Mouse (Mus musculus) embryo, embryonic 11 days (tissue): ENCODE results near the gene Best1.

Source experiments
- DNase-seq: peaks from one replicate; pipeline ENCODE4 v3.0.0-alpha.2; 2015

Best1 gene

GRCm38 (mm10) chr19:9957965-9958364 is 43.5 kb downstream of the Best1 start:
- DNase-seq: no peak

DNA sequence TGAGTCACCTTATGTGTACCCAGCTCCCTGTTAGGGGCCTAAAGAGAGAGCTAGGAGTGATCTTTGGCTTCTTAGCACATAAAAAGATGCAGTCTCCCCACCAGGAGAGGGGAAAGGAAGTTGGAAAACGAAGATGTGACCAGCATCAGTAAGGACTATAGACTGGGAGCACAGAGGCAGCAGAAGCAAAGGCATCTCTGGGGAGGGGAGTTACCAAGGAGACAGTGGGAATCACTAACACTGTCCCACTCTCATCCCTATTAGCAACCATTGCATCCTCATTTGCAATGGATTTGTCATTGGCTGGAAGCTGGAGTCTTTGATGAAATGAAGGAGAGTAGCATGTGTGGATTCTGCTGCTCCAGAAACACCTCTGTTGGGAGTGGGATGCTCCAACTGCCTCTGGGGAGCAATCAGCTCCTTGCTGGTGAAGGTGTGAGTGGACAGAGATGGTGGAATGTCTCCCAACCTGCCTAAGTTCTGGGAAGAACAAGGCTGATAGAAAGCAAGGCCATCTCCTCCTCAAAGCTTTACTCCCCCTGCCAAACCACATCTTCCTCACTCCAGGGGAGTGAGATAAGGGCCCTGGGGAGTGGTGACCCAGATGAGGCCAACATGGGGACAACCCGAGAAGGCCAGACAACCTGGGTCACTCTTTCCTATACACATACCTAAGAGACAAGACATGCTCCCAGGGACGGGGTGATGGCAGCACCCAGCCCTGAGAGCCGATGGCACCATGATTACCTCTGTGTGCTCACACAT is 44.6 kb downstream of the Best1 start:
- DNase-seq: no peak

GRCm38 (mm10) chr19:9955438-9955837 is 46.0 kb downstream of the Best1 start:
- DNase-seq: no peak

GRCm38 (mm10) chr19:9954811-9955202 is 46.6 kb downstream of the Best1 start:
- no peak for DNase-seq

DNA sequence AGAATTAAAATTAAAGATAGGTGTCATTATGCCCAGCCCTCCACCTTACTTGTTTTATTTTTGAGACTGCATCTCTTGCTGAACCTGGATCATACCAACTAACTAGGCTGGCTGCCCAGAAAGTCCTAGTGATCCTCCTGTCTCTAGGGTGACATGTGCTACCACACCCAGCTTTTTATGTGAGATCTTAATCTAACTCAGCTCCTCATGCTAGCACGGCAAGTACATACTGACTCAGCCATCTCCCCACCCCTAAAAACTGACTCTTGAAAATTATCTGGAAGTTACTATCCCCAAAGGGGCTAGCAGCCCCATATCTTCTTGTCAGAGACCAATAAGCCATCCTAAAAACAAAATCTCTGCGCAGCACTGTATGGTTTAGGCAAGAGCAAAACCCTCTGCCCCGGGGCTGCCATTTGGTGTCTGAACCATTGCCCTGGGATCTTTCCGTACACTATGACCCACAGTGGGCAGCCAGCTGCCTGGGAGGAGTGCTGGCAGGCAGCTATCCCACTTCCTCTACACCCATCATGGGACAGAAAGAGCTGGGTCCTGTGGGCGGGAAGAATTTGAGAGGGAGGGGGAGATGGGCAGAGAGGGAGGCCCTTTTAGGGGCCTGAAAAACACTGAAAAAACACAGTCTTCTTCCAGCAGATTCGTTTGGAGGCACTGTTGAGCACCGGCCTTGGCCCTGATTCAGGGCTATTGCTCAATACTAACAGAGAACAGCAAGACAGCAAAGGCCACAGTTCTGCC is 47.2 kb downstream of the Best1 start:
- DNase-seq: peak; percentile 58

DNA sequence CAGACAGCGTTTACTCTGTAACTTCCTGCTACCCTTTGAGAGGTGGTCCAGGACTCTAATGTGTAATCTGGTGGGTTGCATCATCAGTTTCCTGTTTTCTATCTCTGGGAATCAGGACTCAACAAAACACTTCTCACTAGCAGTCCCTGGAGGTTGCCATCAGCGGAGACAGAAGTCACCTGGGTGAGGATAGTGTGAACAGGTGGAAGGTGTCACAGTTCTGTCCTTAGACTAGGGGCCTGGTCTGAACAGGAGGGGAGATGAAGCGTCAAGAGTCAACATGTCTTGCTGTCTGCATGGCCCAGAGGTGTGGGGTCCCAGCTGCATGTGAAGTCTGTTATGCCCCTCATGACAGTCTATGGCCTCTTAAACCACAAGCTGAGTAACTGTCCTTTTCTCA is 48.5 kb downstream of the Best1 start:
- DNase-seq: no peak

DNA sequence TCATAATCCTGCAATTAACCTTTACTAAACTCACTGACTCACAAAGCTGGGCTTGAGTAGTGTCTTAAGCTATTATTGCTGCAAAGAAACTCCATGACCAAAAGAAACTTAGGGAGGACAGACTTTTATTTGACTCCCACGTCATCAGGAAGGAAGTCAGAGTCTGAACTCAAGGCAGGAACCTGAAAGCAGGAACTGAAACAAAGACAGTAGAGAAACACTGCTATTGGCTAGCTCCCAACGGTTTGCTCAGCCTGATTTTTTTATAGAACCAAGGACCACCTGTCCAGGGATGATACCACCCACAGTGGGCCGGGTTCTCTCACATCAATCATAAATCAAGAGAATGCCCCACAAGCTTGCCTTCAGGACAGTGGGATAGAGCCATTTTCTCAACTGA is 49.0 kb downstream of the Best1 start:
- no peak for DNase-seq

DNA sequence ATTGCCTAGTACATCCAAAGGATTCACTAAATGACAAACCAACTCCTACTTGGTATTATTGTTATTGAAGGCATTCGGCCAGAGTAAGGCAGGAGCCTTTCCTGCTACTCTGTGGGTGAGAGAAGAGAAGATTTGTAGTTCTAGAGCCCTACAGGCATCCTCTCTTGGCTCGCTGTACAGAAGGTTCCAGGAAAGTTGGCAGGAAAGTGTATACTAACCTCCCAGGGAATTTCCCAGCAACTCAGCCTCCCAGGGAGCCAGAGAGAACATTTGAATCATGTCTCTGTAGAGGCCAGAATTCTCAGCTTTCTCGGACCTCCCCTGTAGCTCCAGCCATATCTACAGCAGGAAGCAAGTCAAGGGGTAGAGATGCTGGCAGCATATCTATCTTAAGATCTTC is 54.4 kb downstream of the Best1 start:
- no peak for DNase-seq

- DNase-seq: no peak
Observed at GRCm38 (mm10) chr19:9945800-9946564, 55.5 kb downstream of the Best1 start.

DNA sequence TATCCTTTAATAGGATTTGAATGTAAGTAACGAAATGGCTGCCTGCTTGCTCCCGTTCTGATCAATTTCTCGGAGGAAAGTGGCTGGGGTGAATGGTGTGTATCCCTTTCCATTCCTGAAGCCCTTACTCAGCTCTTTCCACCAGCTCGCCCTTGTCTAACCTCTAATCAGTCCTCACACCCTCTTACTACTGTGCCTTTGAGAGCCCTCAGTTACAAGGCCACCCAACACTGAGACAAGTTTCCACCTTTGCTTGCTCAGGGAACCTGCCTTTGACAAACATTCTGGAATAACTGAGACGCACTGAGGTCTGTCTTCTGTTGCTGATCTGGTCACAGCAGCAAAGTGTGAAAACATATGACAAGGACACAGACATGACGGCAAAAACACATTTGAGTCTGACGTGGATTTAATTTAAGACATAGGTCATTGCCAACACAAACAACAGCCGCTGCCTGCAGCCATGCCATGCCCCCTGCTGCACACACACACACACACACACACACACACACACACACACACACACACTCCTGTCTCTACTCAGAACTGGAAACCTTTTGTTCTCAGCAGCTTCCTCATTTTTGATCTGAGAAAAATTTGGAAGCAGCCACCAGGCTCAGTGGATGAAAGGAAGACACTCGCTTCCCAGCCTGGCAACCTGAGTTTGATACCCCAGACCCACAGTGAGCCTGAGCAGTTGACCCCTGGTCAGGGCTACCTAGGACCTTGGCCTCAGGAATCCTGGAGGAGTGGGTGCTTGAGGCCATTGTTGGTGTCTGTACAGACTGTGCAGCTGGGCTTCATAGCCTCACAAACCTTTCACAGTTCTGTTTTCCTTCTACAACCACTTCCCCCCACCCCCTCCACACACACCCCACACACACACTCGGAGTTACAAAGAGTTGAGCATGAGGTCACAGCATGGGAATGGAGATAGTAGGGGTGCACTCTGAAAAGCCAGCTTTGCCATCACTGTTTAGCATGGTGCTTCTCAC is 58.6 kb downstream of the Best1 start:
- DNase-seq: no peak

DNA sequence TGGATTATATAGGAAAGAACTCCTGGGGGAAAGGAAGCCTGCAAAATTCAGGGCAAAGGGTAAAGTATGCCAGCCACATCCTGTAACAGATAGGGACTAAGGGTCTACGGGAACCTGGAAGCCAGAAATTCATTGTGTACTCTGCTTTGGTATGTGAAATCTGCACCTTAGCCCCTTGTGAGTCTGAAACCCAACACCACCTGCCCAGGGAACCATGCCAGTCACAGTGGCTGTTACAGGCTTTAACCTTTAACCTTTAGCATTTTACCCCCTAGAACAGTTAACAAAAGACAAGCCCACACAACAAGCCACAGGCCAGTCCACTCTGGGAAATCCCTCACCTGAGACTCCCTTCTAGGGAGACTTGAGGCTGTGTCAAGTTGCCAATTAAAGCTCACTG is 59.6 kb downstream of the Best1 start:
- DNase-seq: no peak

DNA sequence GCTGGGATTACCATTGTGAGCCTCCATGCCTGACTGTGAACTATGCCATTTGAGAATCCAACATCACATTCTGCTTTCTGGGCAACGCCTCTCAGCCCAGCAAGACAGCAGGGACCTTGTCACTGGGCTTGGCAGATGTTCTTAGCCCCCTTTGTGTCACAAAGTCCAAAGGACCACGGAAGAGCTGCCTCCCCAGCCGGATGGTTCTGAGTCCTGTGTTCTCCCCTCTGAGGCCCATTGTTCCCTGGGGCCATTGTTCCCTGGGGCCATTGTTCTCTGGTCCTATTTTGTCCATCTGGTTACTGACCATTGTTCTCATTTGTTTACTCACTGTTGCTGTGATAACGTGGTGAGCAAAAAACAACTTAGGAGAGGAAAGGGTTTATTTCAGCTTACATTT is 60.5 kb downstream of the Best1 start:
- no peak for DNase-seq

GRCm38 (mm10) chr19:9939841-9940240 is 61.6 kb downstream of the Best1 start:
- DNase-seq: no peak

DNA sequence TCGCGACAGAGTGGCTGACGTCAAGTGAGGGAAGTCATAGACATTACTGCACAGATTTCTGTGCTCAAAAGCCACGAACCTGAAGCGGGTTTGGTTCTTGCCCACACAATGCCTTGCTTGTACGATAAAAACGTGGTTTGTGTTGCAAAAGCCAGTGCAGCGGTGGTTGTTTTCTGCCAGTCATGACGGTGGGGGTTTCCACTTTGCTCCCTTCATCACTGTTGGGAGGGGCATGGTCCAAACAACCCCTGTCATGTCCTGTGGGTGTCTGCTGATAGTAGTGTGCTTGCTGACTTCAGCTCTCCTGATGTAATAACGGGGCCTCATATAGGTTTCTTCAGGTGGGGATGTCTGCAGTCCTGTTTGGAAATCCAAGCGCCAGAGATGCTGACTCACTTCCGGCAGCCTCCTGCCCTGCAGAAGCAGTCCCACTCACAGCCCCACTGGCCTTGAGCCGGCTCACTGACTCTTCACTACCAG is 62.6 kb downstream of the Best1 start:
- DNase-seq: no peak

GRCm38 (mm10) chr19:9938156-9938823 is 63.1 kb downstream of the Best1 start:
- DNase-seq: no peak

- DNase-seq: no peak
Observed at GRCm38 (mm10) chr19:9937428-9937827, 64.0 kb downstream of the Best1 start.

GRCm38 (mm10) chr19:9936579-9936978 is 64.9 kb downstream of the Best1 start:
- DNase-seq: no peak
